Mouse (Mus musculus): ENCODE measurements around the gene Tlr7.
"Not testable (repeated sequence)": the region's sequence is repeated elsewhere in the genome, so short reads cannot be mapped to it uniquely, and the experiment has no call there.

Gene Tlr7

DNA sequence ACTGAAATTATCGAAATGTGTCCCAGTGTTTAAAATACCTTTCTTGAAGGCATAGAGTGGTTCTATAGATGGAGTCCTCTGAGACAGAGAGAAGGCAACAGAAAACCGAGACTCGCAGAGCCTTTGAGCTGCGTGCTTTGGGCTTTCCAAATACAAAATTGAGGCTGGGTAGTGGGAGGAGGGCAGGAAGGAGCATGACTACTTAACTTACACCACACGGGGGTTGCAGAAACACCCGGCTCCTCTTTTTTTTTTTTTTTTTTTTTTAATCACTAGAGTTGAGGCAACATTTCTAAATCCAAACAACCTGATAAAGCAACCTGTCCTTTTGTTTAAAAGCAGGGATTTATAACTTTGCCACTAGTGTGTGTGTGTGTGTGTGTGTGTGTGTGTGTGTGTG, at the start of gene Tlr7:
Tlr7 (minus strand) TSS at position 160 of the 400 bp plus-strand sequence.
- DNase-seq (ENCODE audit: low read depth): no peak

GRCm38 (mm10) chrX:167380073-167380472, 49.7 kb upstream of the Tlr7 start:
- no peak for DNase-seq (ENCODE audit: low read depth)

DNA sequence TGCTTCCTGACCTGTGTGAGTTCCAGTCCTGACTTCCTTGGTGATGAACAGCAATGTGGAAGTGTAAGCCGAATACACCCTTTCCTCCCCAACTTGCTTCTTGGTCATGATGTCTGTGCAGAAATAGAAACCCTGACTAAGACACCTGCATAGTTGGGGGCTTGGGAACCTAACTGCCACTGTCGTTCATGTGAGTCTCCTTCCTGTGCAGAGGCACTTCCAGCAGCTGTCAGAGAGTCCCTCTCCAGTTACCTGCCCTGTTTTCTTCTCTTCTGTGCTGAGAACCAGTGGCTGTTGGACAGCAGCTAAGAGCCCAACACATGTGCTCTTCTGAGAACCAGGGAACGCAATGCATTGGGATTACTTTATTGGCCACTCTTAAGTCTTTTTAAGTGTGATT, 30.9 kb upstream of the Tlr7 start:
- not testable (repeated sequence) for DNase-seq (ENCODE audit: low read depth)

- no peak for DNase-seq (ENCODE audit: low read depth)
These were observed 29.3 kb upstream of the Tlr7 start for GRCm38 (mm10) chrX:167359704-167360103.

DNA sequence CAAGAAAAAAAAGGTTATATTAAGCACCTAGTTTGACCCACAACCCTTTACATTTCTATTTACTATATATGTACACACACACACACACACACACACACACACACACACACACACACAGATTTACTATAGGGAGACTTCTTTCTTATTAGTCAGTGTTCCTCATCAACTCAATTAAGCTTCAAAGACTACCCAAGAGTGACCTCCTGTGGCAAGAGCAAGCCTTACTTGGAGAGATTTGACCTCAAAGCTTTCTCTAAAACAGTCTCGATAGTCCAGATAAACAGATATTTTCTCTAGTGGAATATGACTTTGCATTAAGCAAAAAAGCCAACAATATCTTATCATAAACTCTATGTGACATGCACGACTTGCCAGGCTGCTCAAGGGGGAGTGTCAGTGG, 27.1 kb upstream of the Tlr7 start:
- DNase-seq (ENCODE audit: low read depth): no peak

DNA sequence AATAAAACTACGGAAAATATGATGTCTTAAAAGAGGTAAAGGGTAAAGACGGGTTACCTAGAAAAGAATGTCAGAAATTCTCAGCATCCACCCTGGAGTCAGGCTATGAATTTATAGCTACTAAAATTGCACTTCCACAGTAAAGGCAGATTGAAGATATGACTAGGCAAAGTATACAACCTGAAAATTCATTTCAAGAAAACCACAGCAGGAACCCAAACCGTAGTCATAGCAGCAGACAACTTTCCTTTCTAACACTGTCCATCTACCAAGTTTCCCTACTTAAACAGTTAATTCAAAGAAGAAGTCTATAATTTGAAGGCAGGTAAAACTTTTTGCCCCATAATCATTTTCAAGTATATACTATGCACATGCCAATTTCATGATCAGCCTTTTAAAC, 25.6 kb upstream of the Tlr7 start:
- DNase-seq (ENCODE audit: low read depth): no peak

DNA sequence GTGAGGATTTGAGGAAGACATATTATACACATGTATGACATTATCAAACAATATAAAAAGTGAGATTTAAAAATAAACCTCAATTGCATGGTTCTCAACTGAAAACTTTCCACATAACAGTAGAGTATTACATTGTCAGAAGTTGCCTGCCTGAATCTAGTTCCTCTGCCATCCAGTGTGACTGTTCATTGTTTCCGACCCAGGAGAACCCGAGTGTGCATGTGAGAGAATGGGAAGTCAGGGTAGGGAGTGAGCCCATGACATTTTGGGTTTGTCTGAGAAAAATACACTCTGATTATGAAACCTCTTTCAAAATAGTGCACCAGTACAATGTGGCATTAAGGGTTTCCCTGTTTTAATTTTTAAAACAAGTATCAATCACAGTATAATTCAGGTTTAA, 23.3 kb upstream of the Tlr7 start:
- no peak for DNase-seq (ENCODE audit: low read depth)

GRCm38 (mm10) chrX:167346440-167346839, 16.1 kb upstream of the Tlr7 start:
- DNase-seq (ENCODE audit: low read depth): no peak

- no peak for DNase-seq (ENCODE audit: low read depth)
These were observed 14.0 kb upstream of the Tlr7 start for GRCm38 (mm10) chrX:167344356-167344755.

DNA sequence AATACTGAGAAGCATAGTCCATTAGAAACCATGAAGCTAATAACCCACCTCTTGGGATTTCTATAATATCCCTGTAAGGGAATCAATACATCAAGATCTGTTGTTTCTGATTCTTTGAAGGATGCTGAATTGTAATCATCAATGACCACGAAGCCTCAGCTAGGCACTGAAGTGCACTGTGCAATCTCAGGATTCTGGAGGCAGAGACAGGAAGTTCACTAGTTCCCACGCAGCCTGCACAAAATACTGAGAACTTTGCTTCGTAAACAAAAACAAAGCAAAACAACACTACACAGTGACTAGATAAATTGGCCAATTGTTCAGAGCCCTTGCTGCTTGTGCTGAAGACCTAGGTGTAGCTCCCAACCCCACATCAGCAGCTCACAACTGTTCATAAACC, 11.5 kb upstream of the Tlr7 start:
- no peak for DNase-seq (ENCODE audit: low read depth)

- DNase-seq (ENCODE audit: low read depth): no peak
These were observed 9.8 kb upstream of the Tlr7 start for GRCm38 (mm10) chrX:167340190-167340589.

GRCm38 (mm10) chrX:167337990-167338389, 7.6 kb upstream of the Tlr7 start:
- DNase-seq (ENCODE audit: low read depth): no peak

- no peak for DNase-seq (ENCODE audit: low read depth)
These were observed 4.2 kb upstream of the Tlr7 start for GRCm38 (mm10) chrX:167334571-167334970.

- no peak for DNase-seq (ENCODE audit: low read depth)
These were observed 2.2 kb upstream of the Tlr7 start for GRCm38 (mm10) chrX:167332607-167333006.

GRCm38 (mm10) chrX:167330993-167331392, 635 bp upstream of the Tlr7 start:
- DNase-seq (ENCODE audit: low read depth): no peak

GRCm38 (mm10) chrX:167329620-167330019, 738 bp downstream of the Tlr7 start:
- no peak for DNase-seq (ENCODE audit: low read depth)

DNA sequence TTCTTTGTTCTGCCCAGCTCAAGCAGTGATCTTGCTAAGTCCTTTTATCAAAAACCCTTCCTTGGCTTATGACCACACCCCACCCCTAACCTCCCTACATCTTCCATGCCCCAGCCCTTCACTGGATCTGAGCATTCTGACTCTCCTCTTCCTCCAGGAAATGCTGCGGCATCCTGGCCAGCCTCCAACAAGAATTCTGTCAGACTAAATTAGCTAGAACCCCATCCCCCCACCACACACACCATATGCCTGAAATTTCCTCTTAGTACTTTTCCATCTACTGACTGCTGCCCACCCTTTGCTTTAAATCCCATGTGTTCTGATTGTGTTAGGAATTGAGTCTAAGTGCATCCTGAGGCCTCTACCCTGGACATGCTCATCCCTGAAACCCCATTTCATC, 1.3 kb downstream of the Tlr7 start:
- DNase-seq (ENCODE audit: low read depth): no peak

GRCm38 (mm10) chrX:167328519-167328918, 1.8 kb downstream of the Tlr7 start:
- DNase-seq (ENCODE audit: low read depth): no peak

- DNase-seq (ENCODE audit: low read depth): no peak
These were observed 6.6 kb downstream of the Tlr7 start for GRCm38 (mm10) chrX:167323742-167324141.

- DNase-seq (ENCODE audit: low read depth): no peak
These were observed 9.0 kb downstream of the Tlr7 start for GRCm38 (mm10) chrX:167321233-167321806.

DNA sequence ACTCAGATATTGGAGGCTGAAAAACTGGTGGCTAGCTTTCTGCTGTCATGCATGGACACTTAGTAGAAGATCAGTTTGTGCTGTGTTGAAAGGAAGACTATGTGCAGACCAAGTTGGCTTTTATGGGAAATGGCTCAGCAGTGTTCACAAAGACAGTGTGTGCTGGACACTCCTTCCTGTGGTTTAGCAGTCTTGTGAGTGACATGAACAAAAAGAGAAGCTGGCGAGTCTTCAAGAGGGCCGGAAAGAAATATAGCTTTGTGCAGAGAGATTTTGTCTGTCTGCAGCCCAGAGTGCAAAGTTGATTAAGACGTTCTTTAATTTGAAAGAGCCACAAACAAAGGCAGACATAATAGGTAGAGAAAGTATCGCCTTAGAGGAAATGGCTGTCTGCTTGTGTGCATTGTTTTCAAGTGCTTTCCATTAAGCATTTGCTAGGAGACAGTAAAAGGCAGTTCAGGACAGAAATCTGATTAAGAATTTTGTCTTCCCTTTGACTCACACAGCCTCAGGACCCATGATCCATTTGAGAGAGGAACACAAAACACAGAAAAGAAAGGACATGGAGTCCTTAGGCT, 11.4 kb downstream of the Tlr7 start:
- no peak for DNase-seq (ENCODE audit: low read depth)

- no peak for DNase-seq (ENCODE audit: low read depth)
These were observed 14.6 kb downstream of the Tlr7 start for GRCm38 (mm10) chrX:167315766-167316165.

DNA sequence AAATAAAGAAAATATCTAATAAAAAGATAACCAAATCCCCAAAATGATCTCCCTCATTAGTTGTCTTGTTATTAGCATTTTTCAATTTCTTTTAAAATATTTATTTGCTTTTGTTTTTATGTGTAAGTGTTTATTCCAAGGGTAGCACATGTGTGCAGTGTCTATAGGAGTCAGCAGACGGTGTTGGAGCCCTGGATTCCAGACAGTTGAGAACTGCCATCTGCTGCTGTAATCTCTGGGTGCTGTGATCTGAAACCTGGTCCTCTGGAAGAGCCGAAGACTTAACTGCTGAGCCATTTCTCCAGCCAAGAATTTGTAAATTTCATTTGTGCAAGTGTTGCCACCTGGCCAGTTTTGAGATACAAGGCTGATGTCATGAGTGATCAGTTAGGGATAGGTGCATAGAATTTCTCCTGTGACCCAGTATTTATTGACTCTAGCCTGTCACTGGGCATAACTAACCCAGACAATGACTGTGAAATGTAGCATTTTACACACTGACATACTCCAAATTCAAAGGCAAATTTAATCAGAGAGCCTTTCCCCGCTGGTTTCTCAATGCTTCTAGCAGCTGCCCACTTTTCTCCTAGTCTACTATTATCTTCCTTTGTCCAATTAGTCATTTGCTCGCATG, 15.1 kb downstream of the Tlr7 start:
- no peak for DNase-seq (ENCODE audit: low read depth)

GRCm38 (mm10) chrX:167302061-167302460, 28.3 kb downstream of the Tlr7 start:
- not testable (repeated sequence) for DNase-seq (ENCODE audit: low read depth)

Data from c-Kit-positive CD71-positive TER-119-negative erythroid progenitor cells, embryonic 14.5 days (primary cell).